Mouse (Mus musculus): ENCODE measurements around the gene Topbp1. TPM values are rescaled to one million over a fixed set of nuclear protein-coding genes. Genes with fewer than 3 reads are reported as not detected.

Topbp1 gene
- polyA plus RNA-seq (2017; shearing (Covaris generic)), result 52.2 TPM

DNA sequence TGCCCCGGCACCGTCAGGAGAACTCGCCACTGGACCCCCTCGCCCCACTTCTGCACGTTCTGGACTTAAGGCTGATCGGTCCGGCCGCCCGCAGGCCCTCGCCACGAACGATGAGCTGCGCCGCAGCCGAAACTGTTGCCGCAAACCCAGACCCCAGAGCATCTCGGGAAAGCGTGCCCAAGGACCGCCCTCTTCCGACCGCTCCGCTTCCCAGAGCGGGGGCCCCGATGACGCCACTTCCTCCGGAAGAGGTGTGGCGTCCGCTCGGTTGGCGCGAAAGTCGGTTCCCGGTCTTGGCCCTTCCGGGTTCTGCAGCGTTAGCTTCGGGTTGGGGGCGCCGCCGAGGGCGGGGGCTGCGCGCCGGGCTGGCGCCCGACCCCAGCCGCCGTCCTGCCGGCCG, at the start of gene Topbp1, which contains the start of gene 1300017J02Rik:
Gene Topbp1 (plus strand): TSS at position 289 of the 400 bp plus-strand sequence.
Gene 1300017J02Rik (minus strand): TSS at position 156 of the 400 bp plus-strand sequence.

GRCm38 (mm10) chr9:103365290-103366247, 60.6 kb downstream of the Topbp1 start, which contains the start of gene Cdv3:
Cdv3 (minus strand) TSS chr9:103365840.

Other genes starting within 250 kb of the Topbp1 start
- 18.4 TPM for gene Rab6b, start 193.4 kb upstream of the Topbp1 start, polyA plus RNA-seq (2017; shearing (Covaris generic))
- gene Srprb, start 103.1 kb upstream of the Topbp1 start, polyA plus RNA-seq (2017; shearing (Covaris generic)), result 34.2 TPM
- 0.95 TPM for gene Gm20425, start 74.9 kb upstream of the Topbp1 start, polyA plus RNA-seq (2017; shearing (Covaris generic))
- gene Trf, start 74.8 kb upstream of the Topbp1 start, polyA plus RNA-seq (2017; shearing (Covaris generic)), result 3.2 TPM
- gene 1300017J02Rik, start 133 bp upstream of the Topbp1 start, polyA plus RNA-seq (2017; shearing (Covaris generic)), result not detected
- gene Cdv3, start 60.6 kb downstream of the Topbp1 start, polyA plus RNA-seq (2017; shearing (Covaris generic)), result 90.2 TPM
- not detected for gene Bfsp2, start 175.2 kb downstream of the Topbp1 start, polyA plus RNA-seq (2017; shearing (Covaris generic))

Measured in effector memory CD4-positive, alpha-beta T cell, adult 5 months (primary cell).